Mouse (Mus musculus) layer of hippocampus, adult 18-20 months (tissue): ENCODE results near the gene Acox2. TPM values are rescaled to one million over a fixed set of nuclear protein-coding genes. Genes with fewer than 3 reads are reported as not detected.

Experiments
- total RNA-seq, 2 experiments: library from RNA; stranded (reverse); gene quantifications; 2 replicates each; pipeline ENCODE4 v1.2.3; 2021

Acox2 gene
- total RNA-seq, 2 experiments from 2014 or later: not detected

Other genes with a start within 250 kb of the Acox2 start
- 10 to 100 TPM; 24.4 to 34.7 TPM for gene Rpp14, start 179.0 kb downstream of the Acox2 start, total RNA-seq
- gene Pxk, start 161.1 kb downstream of the Acox2 start, total RNA-seq: 10 to 100 TPM; 29.6 to 32.4 TPM
- gene Pdhb, start 86.3 kb downstream of the Acox2 start, total RNA-seq: 100 to 1,000 TPM; 169 to 171 TPM
- 10 to 100 TPM; 69.7 to 74.9 TPM for gene Kctd6, start 45.2 kb downstream of the Acox2 start, total RNA-seq
- 100 to 1,000 TPM; 310 to 362 TPM for gene Fam107a, start 58.7 kb upstream of the Acox2 start, total RNA-seq
- not detected for gene Oit1, start 119.4 kb upstream of the Acox2 start, total RNA-seq